Mouse (Mus musculus): Measurements from ENCODE around the gene Tas1r1. TPM values are rescaled to one million over a fixed set of nuclear protein-coding genes. Genes with fewer than 3 reads are reported as not detected.
A peak's percentile ranks its signal among the peaks of the same experiment; 100 is the strongest.

Gene Tas1r1
- polyA plus RNA-seq, 1 experiment, result 0.27 TPM

DNA sequence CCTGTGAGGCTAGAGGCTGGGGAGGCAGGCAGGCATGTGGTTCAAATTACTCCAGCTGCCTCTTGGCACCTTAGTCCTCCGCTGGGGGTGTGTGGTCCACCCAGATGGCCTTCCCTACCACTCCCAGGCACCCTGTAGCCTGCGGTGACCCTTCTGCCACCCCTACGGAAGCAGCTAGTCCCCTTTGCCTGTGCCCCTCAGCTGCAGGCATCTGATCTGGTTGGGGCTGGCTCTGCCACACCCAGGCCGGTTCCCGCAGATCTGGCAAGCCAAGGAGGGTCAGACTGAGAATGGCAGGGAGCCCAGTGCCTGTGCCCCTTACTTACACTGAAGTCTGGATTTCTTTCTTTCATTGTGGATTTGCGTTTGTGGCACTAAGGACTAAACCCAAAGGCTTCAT is 35.3 kb upstream of the Tas1r1 start:
- H3K36me3 ChIP-seq (ENCODE audit: control insufficient read depth, insufficient read depth), result no peaks in the 10 kb centered on the region

DNA sequence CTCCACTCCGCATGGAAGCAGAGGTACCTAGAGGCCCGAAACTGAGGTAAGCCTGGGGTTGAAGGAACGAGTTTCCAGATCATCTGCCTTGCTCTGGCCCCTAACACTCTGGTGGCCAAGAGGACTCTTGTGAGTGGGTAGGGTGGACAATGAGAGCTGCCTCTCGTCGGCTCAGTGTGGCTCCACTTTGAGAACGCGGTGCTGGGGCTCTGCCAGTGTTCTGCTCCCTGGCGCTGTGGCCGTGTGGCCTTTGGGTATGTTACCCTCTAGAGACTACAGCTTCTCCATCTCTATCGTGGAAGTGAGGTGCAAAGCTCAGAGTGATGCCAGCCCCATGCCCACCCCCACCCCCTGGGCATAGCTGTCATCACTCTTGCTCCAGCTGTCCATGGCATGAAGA is 34.3 kb upstream of the Tas1r1 start:
- Histone ChIP-seq H3K4me3 (ENCODE audit: insufficient read depth, poor library complexity, severe bottlenecking) (no peak overlapping the region), H3K79me2 (ENCODE audit: control insufficient read depth, insufficient read depth) (no peaks in the 10 kb centered on the region), H3K27me3 (ENCODE audit: control insufficient read depth, insufficient read depth, insufficient read length) (no peaks in the 10 kb centered on the region), H3ac (ENCODE audit: control insufficient read depth, insufficient read length, low read depth) (no peak overlapping the region), H3K36me3 (ENCODE audit: control insufficient read depth, insufficient read depth) (no peaks in the 10 kb centered on the region), H3K79me3 (ENCODE audit: low read depth) (no peaks in the 10 kb centered on the region)
- TF ChIP-seq CTCF (IDR thresholded peaks at IDR 0.05; ENCODE audit: control insufficient read depth, insufficient read depth, insufficient read length) (no peak), FOSL1 (IDR thresholded peaks at IDR 0.05; ENCODE audit: insufficient read depth, low read length, poor library complexity, severe bottlenecking) (no peak), CEBPB (IDR thresholded peaks at IDR 0.05; ENCODE audit: low read depth) (no peak), MYOG (IDR thresholded peaks at IDR 0.05; ENCODE audit: control insufficient read depth, extremely low read depth, insufficient read length) (no peak)

More for the DNA sequence above, 35.3 kb upstream of the Tas1r1 start:
- Histone ChIP-seq H3K79me2 (ENCODE audit: control insufficient read depth, insufficient read depth) (no peaks in the 10 kb centered on the region), H3K79me3 (ENCODE audit: low read depth) (no peaks in the 10 kb centered on the region), H3ac (ENCODE audit: control insufficient read depth, insufficient read length, low read depth) (no peak overlapping the region), H3K4me3 (ENCODE audit: insufficient read depth, poor library complexity, severe bottlenecking) (no peak overlapping the region), H3K27me3 (ENCODE audit: control insufficient read depth, insufficient read depth, insufficient read length) (no peaks in the 10 kb centered on the region)
- TF ChIP-seq USF1 (IDR thresholded peaks at IDR 0.05; ENCODE audit: low read depth) (no peak), FOSL1 (IDR thresholded peaks at IDR 0.05; ENCODE audit: insufficient read depth, low read length, poor library complexity, severe bottlenecking) (no peak), MYOD1 (IDR thresholded peaks at IDR 0.05; ENCODE audit: control insufficient read depth, insufficient read length, low read depth) (no peak), MYOG (IDR thresholded peaks at IDR 0.05; ENCODE audit: control insufficient read depth, extremely low read depth, insufficient read length) (no peak), CTCF (IDR thresholded peaks at IDR 0.05; ENCODE audit: control insufficient read depth, insufficient read depth, insufficient read length) (no peak)

- H3K4me3 ChIP-seq (ENCODE audit: insufficient read depth, poor library complexity, severe bottlenecking), result no peak within 1 kb of the TSS
Measured at GRCm38 (mm10) chr4:152072121-152072601, 33.8 kb upstream of the Tas1r1 start, which contains the start of gene Plekhg5. Gene Plekhg5 (plus strand): TSS chr4:152072498.

DNA sequence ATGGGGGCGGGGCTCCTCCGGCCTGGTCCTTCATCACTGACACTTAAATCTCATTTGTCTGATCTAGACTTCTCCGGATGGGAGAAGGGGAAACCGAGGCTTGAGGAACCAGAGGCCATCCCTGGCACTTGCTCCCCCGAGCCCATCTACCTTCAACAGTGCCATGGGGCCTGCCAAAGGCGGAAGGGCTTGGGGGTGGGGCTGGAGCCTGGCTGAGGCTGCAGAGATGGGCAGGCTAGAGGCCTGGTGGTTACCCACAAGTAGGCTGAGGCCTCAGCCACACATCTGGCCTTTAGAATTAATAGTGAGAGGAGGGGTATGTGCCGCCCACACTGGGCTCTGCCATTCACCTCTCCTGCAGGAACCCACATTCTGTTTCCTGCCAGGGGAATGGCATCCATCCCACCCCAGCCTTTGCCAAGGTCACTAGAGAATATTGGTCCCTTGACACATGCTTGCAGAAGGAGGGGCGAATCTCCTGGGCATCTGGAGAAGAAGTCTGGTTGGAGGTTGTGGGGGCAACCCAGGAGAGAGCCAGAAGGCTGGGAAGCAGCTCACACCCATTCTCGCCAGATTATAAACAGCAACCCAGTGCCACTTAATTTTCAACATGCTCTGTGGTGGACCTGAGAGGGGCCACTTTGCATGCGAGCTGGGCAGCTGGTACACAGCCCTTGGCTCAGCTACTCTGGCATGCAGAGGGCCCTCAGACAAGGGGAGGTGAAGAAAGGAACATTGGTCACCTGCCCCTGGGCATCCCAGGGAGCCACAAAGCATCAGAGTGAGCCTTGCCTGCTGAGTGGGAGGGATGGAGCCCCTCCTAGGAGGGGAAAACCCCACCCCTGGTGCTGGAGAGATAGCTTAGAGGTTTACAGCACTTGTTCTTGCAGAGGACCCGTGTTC is 32.4 kb upstream of the Tas1r1 start:
- Histone ChIP-seq H3K79me2 (ENCODE audit: control insufficient read depth, insufficient read depth) (no peaks in the 10 kb centered on the region), H3K4me3 (ENCODE audit: insufficient read depth, poor library complexity, severe bottlenecking) (no peak overlapping the region), H3ac (ENCODE audit: control insufficient read depth, insufficient read length, low read depth) (no peak overlapping the region), H3K36me3 (ENCODE audit: control insufficient read depth, insufficient read depth) (no peaks in the 10 kb centered on the region), H3K27me3 (ENCODE audit: control insufficient read depth, insufficient read depth, insufficient read length) (no peaks in the 10 kb centered on the region), H3K79me3 (ENCODE audit: low read depth) (no peaks in the 10 kb centered on the region)
- TF ChIP-seq FOSL1 (IDR thresholded peaks at IDR 0.05; ENCODE audit: insufficient read depth, low read length, poor library complexity, severe bottlenecking), result no peak
- no peak for TF ChIP-seq USF1 (IDR thresholded peaks at IDR 0.05; ENCODE audit: low read depth)
- no peak for TF ChIP-seq MYOD1 (IDR thresholded peaks at IDR 0.05; ENCODE audit: control insufficient read depth, insufficient read length, low read depth)
- TF ChIP-seq CTCF (IDR thresholded peaks at IDR 0.05; ENCODE audit: control insufficient read depth, insufficient read depth, insufficient read length), result no peak
- no peak for TF ChIP-seq MYOG (IDR thresholded peaks at IDR 0.05; ENCODE audit: control insufficient read depth, extremely low read depth, insufficient read length)
- TF ChIP-seq CEBPB (IDR thresholded peaks at IDR 0.05; ENCODE audit: low read depth), result no peak
- TF ChIP-seq MAX (IDR thresholded peaks at IDR 0.05), result no peak

More at GRCm38 (mm10) chr4:152072121-152072601, 33.8 kb upstream of the Tas1r1 start, which contains the start of gene Plekhg5:
- no peak for TF ChIP-seq USF1 (IDR thresholded peaks at IDR 0.05; ENCODE audit: low read depth)
- TF ChIP-seq MYOD1 (IDR thresholded peaks at IDR 0.05; ENCODE audit: control insufficient read depth, insufficient read length, low read depth), result peak; percentile 5
- no peak for TF ChIP-seq MYOG (IDR thresholded peaks at IDR 0.05; ENCODE audit: control insufficient read depth, extremely low read depth, insufficient read length)
- TF ChIP-seq MAX (IDR thresholded peaks at IDR 0.05), result no peak
- Histone ChIP-seq H3K79me2 (ENCODE audit: control insufficient read depth, insufficient read depth) (no peaks in the 10 kb centered on the region), H3K27me3 (ENCODE audit: control insufficient read depth, insufficient read depth, insufficient read length) (no peaks in the 10 kb centered on the region), H3K36me3 (ENCODE audit: control insufficient read depth, insufficient read depth) (no peaks in the 10 kb centered on the region), H3ac (ENCODE audit: control insufficient read depth, insufficient read length, low read depth) (no peak within 1 kb of the TSS), H3K79me3 (ENCODE audit: low read depth) (no peaks in the 10 kb centered on the region)

DNA sequence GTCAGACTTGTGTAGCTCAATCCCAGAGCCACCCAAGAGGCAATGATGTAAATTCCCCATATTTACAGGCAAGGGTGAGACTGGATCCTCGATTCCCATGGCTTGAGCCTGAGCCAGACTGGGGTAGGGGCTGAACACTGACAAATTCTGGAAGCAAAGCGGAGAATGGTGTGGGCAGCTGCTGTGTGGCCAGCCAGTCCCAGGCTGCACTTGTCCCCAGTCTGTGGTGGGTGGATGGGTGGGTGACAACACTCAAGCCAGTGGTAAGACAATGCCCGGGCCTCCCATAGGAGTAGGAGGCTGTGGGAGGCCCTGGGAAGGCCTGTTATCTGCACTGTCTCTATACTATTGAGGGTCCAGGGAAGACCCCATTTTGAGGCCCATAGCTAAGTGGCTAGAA is 30.9 kb upstream of the Tas1r1 start:
- H3K36me3 ChIP-seq (ENCODE audit: control insufficient read depth, insufficient read depth), result no peaks in the 10 kb centered on the region
- H3K4me3 ChIP-seq (ENCODE audit: insufficient read depth, poor library complexity, severe bottlenecking), result no peak overlapping the region
- no peaks in the 10 kb centered on the region for H3K79me2 ChIP-seq (ENCODE audit: control insufficient read depth, insufficient read depth)
- no peak overlapping the region for H3ac ChIP-seq (ENCODE audit: control insufficient read depth, insufficient read length, low read depth)
- H3K79me3 ChIP-seq (ENCODE audit: low read depth), result no peaks in the 10 kb centered on the region
- no peak for TF ChIP-seq MYOG (IDR thresholded peaks at IDR 0.05; ENCODE audit: control insufficient read depth, extremely low read depth, insufficient read length)
- no peak for TF ChIP-seq CTCF (IDR thresholded peaks at IDR 0.05; ENCODE audit: control insufficient read depth, insufficient read depth, insufficient read length)
- TF ChIP-seq FOSL1 (IDR thresholded peaks at IDR 0.05; ENCODE audit: insufficient read depth, low read length, poor library complexity, severe bottlenecking), result no peak
- TF ChIP-seq MYOD1 (IDR thresholded peaks at IDR 0.05; ENCODE audit: control insufficient read depth, insufficient read length, low read depth), result no peak
- TF ChIP-seq USF1 (IDR thresholded peaks at IDR 0.05; ENCODE audit: low read depth), result no peak
- no peak for TF ChIP-seq CEBPB (IDR thresholded peaks at IDR 0.05; ENCODE audit: low read depth)
- no peak for TF ChIP-seq MAX (IDR thresholded peaks at IDR 0.05)
- H3K27me3 ChIP-seq (ENCODE audit: control insufficient read depth, insufficient read depth, insufficient read length), result no peaks in the 10 kb centered on the region
